Mouse (Mus musculus) kidney, embryonic 16.5 days (tissue): ENCODE data around the gene Spib. TPM values are rescaled to one million over a fixed set of nuclear protein-coding genes. Genes with fewer than 3 reads are reported as not detected.
A peak's percentile ranks its signal among the peaks of the same experiment; 100 is the strongest.

Source experiments
- ATAC-seq: fragments of 200-750 bp; cut with Nextera tagmentation; 2 replicates; pipeline ENCODE4 v1.8.0; 2017; ENCODE audit warnings: moderate TSS enrichment; ENCODE audit not compliant: low FRiP score, low TSS enrichment
- H3K27ac ChIP-seq: fragments of 300-500 bp; sonication (generic); 2 replicates; pipeline ENCODE4 v1.5.1; 2014; ENCODE audit warnings: low read length
- H3K27me3 ChIP-seq: fragments of 300-500 bp; sonication (generic); 2 replicates; pipeline ENCODE4 v1.6.1; 2014; ENCODE audit warnings: low read length, control low read depth, mixed read lengths; ENCODE audit not compliant: insufficient read depth
- H3K36me3 ChIP-seq: fragments of 300-500 bp; sonication (generic); 2 replicates; pipeline ENCODE4 v1.6.1; 2014; ENCODE audit warnings: low read length, control low read depth, mixed read lengths; ENCODE audit not compliant: insufficient read depth
- H3K4me1 ChIP-seq: fragments of 300-500 bp; sonication (generic); 2 replicates; pipeline ENCODE4 v1.6.1; 2014; ENCODE audit warnings: low read length, control low read depth, mixed read lengths; ENCODE audit not compliant: insufficient read depth
- H3K4me2 ChIP-seq: fragments of 300-500 bp; sonication (generic); replicated peaks from 2 replicates; pipeline ENCODE4 v1.6.1; 2014; ENCODE audit warnings: low read depth, low read length
- H3K4me3 ChIP-seq: fragments of 300-500 bp; sonication (generic); 2 replicates; pipeline ENCODE4 v1.5.1; 2014; ENCODE audit warnings: mild to moderate bottlenecking, low read length
- H3K9ac ChIP-seq: fragments of 300-500 bp; sonication (generic); replicated peaks from 2 replicates; pipeline ENCODE4 v1.6.1; 2014; ENCODE audit warnings: low read length
- H3K9me3 ChIP-seq: fragments of 300-500 bp; sonication (generic); 2 replicates; pipeline ENCODE4 v1.6.1; 2016; ENCODE audit warnings: low read length, control low read depth
- WGBS: fragments of 180-500 bp; shearing (Covaris S2); extraction: QIAGEN DNeasy Blood & Tissue Kit; methylation state at CpG from one replicate; pipeline ENCODE4 v1.1.7; 2014; 5-methylcytosine and 5-hydroxymethylcytosine counted together
- polyA plus RNA-seq: library from polyadenylated mRNA; unstranded; fragments of >200 nt; fragmentation: Nextera tagmentation; extraction: Ambion mirVana; gene quantifications from 2 replicates; pipeline ENCODE4 v1.2.1, GENCODE M21; 2015

Spib gene
- polyA plus RNA-seq, 1 experiment from 2014 or later: 0.11 TPM

DNA sequence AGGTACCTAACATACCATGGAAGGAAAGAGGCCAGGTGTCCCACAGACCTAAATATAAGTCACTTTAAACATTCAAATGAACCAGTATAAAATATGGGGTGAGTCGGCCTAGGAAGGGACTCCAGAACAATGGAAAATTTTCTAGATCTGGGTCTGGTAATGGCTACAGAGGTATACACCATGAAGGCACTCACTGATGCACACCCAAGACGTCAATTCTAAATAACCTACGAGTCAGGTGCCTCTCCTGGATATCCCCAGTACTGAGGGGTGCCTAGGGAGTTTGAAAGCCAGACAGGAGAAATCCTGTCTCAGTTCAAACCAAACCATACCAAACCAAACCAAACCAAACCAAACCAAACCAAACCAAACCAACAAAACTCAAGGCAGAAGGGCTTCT is 1.4 kb downstream of the Spib start:
- WGBS: 80% methylated on average over 3 of the region's 3 CpGs
- H3K36me3 ChIP-seq: peaks cover 18% of the 10 kb centered on the region
- H3K9me3 ChIP-seq: no peaks in the 10 kb centered on the region
- H3K4me1 ChIP-seq: 0 out of 2 replicates have a peak, but pooled peaks cover 6% of the 10 kb centered on the region
- no peak overlapping the region for H3K9ac ChIP-seq
- no peak overlapping the region for H3K27ac ChIP-seq
- ATAC-seq: no peak
- H3K4me3 ChIP-seq: no peak overlapping the region
- H3K27me3 ChIP-seq: no peaks in the 10 kb centered on the region
- no peak overlapping the region for H3K4me2 ChIP-seq

DNA sequence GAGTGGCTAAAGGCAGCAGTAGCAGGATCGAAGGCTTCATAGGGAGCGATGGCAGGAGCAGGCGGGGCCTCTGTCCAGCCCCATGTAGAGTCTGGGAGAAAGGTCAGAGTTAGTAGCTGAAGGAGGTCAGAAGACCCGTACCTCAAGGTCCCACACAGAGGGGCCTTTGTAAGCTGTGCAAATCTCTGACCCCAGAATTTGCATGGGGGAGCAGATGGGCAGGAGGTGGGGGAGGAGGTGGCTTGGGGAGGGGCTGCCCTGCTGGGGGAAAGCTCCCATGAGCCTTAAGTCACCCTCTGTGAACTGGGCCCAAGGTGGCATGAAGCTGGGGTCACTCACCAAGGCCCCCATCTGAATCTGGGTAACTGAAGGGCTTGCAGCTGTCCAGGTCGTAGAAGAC is 2.4 kb downstream of the Spib start:
- Histone ChIP-seq H3K36me3 (peaks cover 9% of the 10 kb centered on the region), H3K4me3 (no peak overlapping the region), H3K9me3 (no peaks in the 10 kb centered on the region), H3K4me1 (peaks cover 16% of the 10 kb centered on the region; the same call in 1 of the 2 replicates), H3K4me2 (no peak overlapping the region), H3K27me3 (peaks cover 3% of the 10 kb centered on the region; the same call in 1 of the 2 replicates), H3K9ac (no peak overlapping the region), H3K27ac (no peak overlapping the region)
- WGBS: 75% methylated on average over 5 of the region's 5 CpGs
- ATAC-seq: no peak

DNA sequence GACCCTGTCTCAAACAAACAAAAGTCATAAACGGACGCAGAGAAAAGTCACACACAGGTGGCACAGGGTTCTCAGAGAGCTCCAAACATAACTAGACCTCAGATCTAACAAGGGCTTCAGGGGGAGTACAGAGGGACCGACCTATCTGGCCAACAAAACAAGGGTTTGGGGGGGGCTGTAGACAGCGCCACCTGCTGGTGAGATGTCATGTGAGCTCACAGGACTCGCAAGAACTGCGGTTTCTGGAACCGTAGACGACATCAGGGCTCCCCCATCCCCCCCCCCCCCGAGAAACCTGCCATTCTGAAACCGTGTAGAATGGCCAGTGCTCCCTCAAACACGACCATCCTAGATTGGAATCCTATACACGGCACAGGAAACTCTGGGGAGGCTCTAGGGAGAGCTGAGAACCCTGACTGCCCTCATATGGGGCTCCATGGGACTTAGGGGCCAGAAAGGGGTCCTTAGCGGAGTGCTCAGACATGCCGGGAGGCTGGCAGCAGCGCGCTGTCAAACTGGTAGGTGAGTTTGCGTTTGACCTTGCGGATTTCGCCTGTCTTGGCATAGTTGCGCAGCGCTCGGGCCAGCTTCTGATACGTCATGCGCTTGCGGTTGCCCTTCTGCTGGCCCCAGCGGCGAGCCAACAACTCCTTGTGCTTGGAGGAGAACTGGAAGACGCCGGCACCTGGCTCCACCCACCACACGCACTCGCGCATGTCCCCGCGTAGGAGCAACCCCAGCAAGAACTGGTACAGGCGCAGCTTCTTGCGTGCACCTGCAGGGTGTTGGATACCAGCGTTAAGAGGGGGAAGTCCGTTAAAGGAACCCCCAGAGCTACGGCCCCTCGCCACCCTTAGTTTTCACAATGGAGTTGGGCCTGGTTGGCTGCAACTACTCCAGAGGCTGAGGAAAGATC is 4.1 kb downstream of the Spib start:
- no peaks in the 10 kb centered on the region for H3K9me3 ChIP-seq
- H3K4me3 ChIP-seq: peak overlapping the region; percentile 42
- peak; percentile 44; the same call in 1 of the 2 replicates for ATAC-seq
- 0 out of 2 replicates have a peak overlapping the region, but pooled peaks have one; percentile 21 for H3K27ac ChIP-seq
- H3K36me3 ChIP-seq: no peaks in the 10 kb centered on the region
- WGBS: 5% methylated on average over 40 of the region's 40 CpGs
- H3K4me2 ChIP-seq: peak overlapping the region; percentile 74
- H3K27me3 ChIP-seq: peaks cover 18% of the 10 kb centered on the region; the same call in 1 of the 2 replicates
- peaks cover 16% of the 10 kb centered on the region; the same call in 1 of the 2 replicates for H3K4me1 ChIP-seq
- peak overlapping the region; percentile 66 for H3K9ac ChIP-seq

DNA sequence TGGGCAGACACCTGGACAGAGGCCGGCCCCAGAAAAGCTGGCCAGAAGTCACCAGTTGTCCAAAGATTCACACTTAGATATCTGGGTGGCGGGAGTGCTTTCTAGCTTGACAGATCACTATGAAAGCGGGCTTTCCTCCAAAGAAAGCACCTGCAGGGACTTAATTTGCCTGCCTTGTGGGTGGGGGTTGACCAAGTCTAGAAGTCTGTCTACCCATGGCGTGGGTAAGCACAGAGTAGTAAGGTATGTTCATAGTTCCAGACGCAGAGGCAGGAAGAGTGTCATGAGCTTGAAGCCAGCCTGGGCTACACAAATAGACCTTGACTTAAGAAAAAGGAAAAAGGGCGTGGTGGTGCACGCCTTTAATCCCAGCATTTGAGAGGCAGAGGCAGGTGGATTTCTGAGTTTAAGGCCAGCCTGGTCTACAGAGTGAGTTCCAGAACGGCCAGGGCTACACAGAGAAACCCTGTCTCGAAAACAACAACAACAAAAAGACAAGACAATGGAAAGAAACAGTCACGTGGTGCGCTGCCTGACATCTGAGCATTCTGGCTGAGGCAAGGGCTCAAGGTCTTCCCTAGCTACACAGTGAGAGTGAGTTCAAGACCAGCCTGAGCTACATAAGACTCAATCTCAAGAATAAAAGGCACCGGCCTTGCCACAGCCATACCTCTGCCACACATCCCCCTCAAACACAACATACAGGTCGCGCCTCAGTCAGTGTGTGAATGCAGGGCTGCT is 5.3 kb downstream of the Spib start:
- H3K9me3 ChIP-seq: no peaks in the 10 kb centered on the region
- no peak overlapping the region for H3K4me3 ChIP-seq
- H3K4me1 ChIP-seq: peaks cover 16% of the 10 kb centered on the region; the same call in 1 of the 2 replicates
- no peak for ATAC-seq
- 85% methylated on average over 14 of the region's 14 CpGs for WGBS
- no peak overlapping the region for H3K9ac ChIP-seq
- H3K27ac ChIP-seq: no peak overlapping the region
- H3K4me2 ChIP-seq: no peak overlapping the region
- peaks cover 23% of the 10 kb centered on the region; the same call in 1 of the 2 replicates for H3K27me3 ChIP-seq
- H3K36me3 ChIP-seq: no peaks in the 10 kb centered on the region

DNA sequence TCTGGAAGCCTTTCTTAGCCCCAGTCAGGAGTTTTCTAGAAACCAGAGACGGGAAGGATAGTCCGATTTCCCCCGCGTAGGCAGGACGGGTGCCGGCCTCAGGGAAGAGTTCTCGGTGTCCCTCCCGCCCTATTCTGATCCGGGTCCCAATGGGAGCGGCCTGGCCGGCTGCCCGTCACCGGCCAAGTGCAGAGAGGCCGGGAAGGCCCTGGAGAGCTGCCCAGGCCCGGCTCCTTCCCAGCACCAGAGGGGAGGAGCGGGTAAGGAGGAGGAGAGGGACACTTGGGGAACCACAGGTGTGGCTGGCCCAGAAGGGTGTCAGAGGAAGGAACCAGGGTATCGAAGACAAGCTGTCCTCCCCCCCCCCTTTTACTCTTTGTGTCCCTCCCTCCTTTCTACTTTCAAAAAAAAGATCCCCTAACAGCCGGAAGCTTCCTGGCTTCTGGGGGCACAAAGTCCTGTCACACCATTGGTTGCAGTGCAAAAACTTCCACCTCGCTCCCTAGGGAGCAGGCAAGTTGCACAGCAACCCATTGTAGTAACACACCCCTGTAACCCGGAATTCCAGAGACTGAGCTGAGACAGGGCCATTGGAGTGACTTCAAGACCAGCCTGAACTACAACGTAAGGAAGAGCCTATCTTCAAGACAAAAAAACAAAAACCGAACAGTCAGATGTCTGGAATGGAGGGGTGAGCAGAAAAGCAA is 6.6 kb downstream of the Spib start:
- Histone ChIP-seq H3K4me2 (peak overlapping the region; percentile 38), H3K9ac (peak overlapping the region; percentile 33), H3K36me3 (no peaks in the 10 kb centered on the region), H3K27me3 (peaks cover 23% of the 10 kb centered on the region; the same call in 1 of the 2 replicates), H3K4me3 (peak overlapping the region; percentile 10; the same call in 1 of the 2 replicates), H3K9me3 (no peaks in the 10 kb centered on the region), H3K4me1 (peaks cover 16% of the 10 kb centered on the region; the same call in 1 of the 2 replicates), H3K27ac (no peak overlapping the region)
- ATAC-seq: peak; percentile 32; the same call in 1 of the 2 replicates
- WGBS: 15% methylated on average over 22 of the region's 22 CpGs

DNA sequence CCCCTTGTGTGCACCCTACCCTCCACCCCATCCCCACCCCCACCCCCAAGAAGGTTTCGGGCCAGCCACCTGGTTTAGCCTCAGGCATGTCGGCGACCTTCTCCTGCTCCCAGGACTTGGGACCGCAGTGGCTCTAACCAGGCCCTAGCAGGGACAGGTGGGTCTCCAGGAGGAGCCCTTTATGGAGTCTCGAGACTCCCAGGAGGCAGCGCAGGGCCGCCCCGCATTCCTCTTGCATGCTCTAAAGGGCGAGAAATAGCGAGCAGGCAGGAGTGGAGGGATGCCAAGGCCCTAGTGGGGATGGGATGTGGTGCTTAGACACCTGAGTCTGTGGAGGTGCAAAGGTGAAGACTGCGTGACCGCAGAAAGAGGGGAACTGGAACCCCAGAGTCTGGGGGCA is 7.4 kb downstream of the Spib start, which contains the start of gene Mybpc2:
TSS of gene Mybpc2 (minus strand) at position 155 of the 400 bp plus-strand sequence.
- peak within 1 kb of the TSS; percentile 33 for H3K9ac ChIP-seq
- 30% methylated on average over 12 of the region's 12 CpGs for WGBS
- peaks cover 16% of the 10 kb centered on the region; the same call in 1 of the 2 replicates for H3K4me1 ChIP-seq
- H3K27me3 ChIP-seq: peaks cover 23% of the 10 kb centered on the region; the same call in 1 of the 2 replicates
- no peak within 1 kb of the TSS for H3K27ac ChIP-seq
- peak within 1 kb of the TSS; percentile 38 for H3K4me2 ChIP-seq
- no peaks in the 10 kb centered on the region for H3K9me3 ChIP-seq
- no peak for ATAC-seq
- H3K36me3 ChIP-seq: no peaks in the 10 kb centered on the region
- H3K4me3 ChIP-seq: peak within 1 kb of the TSS; percentile 10; the same call in 1 of the 2 replicates

DNA sequence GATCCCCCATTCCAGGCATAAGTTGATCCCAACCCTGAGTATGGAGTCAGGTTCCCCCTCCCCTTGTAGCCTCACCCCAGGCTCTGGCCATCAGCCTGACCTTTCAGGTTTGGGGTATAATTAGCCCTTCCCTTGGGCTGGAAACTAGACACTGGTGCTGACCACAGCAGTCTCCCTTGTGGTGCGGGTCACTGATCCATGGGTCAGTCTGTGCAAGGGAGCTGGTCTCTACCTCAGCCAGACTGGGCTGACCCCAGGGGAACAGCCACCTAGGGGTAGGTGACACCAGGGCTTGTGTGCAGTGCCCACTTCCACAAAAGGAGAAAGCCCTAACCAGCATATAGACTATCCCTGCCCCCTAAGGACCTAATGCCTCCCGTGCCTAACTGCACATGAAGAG is 8.8 kb downstream of the Spib start:
- no peak for ATAC-seq
- no peak overlapping the region for H3K4me2 ChIP-seq
- H3K9me3 ChIP-seq: no peaks in the 10 kb centered on the region
- no peak overlapping the region for H3K4me3 ChIP-seq
- 67% methylated on average over 2 of the region's 2 CpGs for WGBS
- peaks cover 23% of the 10 kb centered on the region; the same call in 1 of the 2 replicates for H3K27me3 ChIP-seq
- H3K4me1 ChIP-seq: peaks cover 16% of the 10 kb centered on the region; the same call in 1 of the 2 replicates
- H3K27ac ChIP-seq: no peak overlapping the region
- H3K9ac ChIP-seq: no peak overlapping the region
- no peaks in the 10 kb centered on the region for H3K36me3 ChIP-seq

DNA sequence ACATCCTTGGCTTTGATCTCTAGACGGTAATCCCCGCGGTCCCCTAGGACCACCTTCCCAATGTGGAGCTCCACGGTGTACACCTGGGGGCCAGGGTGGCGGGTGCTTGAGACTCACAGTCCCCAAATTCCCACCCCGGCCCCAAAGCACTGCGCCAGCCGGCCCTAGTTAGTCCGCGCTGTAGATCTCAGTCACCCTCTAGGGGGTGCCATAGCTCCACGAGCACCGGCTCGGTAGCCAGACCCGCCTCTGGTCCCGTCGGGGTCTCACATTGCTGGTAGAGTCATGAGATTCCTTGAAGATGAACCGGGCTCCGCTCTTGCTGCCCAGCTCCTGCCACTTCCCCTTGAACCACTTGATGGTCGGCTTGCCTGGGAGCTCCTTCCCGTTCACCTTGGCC is 10.2 kb downstream of the Spib start:
- no peak overlapping the region for H3K9ac ChIP-seq
- WGBS: 3% methylated on average over 20 of the region's 20 CpGs
- peaks cover 29% of the 10 kb centered on the region; the same call in 1 of the 2 replicates for H3K27me3 ChIP-seq
- peak overlapping the region; percentile 31 for H3K4me2 ChIP-seq
- H3K36me3 ChIP-seq: no peaks in the 10 kb centered on the region
- H3K9me3 ChIP-seq: no peaks in the 10 kb centered on the region
- H3K4me3 ChIP-seq: no peak overlapping the region
- H3K27ac ChIP-seq: no peak overlapping the region
- H3K4me1 ChIP-seq: peaks cover 12% of the 10 kb centered on the region; the same call in 1 of the 2 replicates
- peak; percentile 71; the same call in 1 of the 2 replicates for ATAC-seq

DNA sequence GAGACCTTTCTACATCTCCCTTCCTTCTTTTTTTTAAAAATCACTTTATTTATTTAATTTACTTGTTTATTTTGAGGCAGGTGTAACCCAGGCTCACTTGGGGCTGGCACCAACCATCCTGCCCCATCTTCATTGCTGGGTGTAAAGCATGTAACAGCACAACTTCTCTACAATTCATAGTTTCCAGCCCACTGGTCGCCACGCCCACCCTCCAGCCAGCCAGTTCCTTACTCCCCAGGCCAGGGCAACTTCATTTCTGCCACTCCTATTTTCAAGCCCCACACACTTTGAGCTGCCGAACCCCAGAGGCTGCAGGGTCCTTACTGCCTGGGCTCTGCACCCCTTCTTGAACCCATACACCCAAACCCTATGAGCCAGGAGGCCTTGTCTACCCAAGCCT is 10.9 kb downstream of the Spib start:
- H3K4me3 ChIP-seq: no peak overlapping the region
- ATAC-seq: no peak
- peaks cover 12% of the 10 kb centered on the region; the same call in 1 of the 2 replicates for H3K4me1 ChIP-seq
- no peaks in the 10 kb centered on the region for H3K36me3 ChIP-seq
- peaks cover 29% of the 10 kb centered on the region; the same call in 1 of the 2 replicates for H3K27me3 ChIP-seq
- WGBS: 50% methylated on average over 3 of the region's 3 CpGs
- H3K9me3 ChIP-seq: no peaks in the 10 kb centered on the region
- H3K4me2 ChIP-seq: no peak overlapping the region
- no peak overlapping the region for H3K9ac ChIP-seq
- H3K27ac ChIP-seq: no peak overlapping the region
